Mouse (Mus musculus) brain, embryonic 14.5 days (tissue): Measurements from ENCODE around the gene Mgat4b.

ENCODE experiments used
- CTCF ChIP-seq: fragments of 200-500 bp; IDR thresholded peaks from 2 replicates; pipeline ENCODE4 v1.5.1; 2012; ENCODE audit warnings: inconsistent platforms, mild to moderate bottlenecking, moderate library complexity, borderline replicate concordance; ENCODE audit not compliant: insufficient read depth, insufficient read length; ENCODE audit errors: extremely low read depth
- POLR2A ChIP-seq: fragments of 200-500 bp; IDR thresholded peaks from 2 replicates; pipeline ENCODE4 v1.6.1; 2012; ENCODE audit warnings: mild to moderate bottlenecking, inconsistent platforms, borderline replicate concordance; ENCODE audit not compliant: poor library complexity, insufficient read depth, insufficient read length, severe bottlenecking; ENCODE audit errors: extremely low read depth

DNA sequence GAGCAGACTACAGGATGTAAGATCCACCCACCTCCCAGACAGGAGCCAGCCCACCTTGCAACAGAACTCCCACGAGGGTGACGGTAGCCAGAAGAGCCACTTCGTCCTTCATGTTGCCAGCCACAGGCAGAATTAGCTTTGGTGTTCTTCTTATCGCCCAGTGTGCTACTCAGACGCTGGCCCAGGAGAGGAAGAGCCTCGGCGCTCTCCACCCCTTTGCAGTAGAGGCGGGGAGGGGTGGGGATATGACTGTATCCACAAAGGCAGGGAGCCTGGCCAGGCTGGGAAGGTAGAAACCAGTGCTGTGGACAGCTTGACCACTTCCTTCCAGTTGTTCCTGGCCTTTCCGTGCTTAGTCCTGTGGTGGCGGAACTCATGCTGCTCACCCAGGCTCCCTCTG lies 27.6 kb downstream of the Mgat4b start, which contains the start of gene Ltc4s:
- TF ChIP-seq POLR2A (no peak), CTCF (no peak)
